Mouse (Mus musculus): ENCODE measurements at regions not wholly inside any gene's neighbourhood (a gene's known extent, or its start where the extent isn't known, plus 50 kb on each side); places are given as distances from the start of the nearest gene placed in this dataset.

- TF ChIP-seq NANOG (IDR thresholded peaks at IDR 0.05; ENCODE audit: borderline replicate concordance, low read length): no peak
- TF ChIP-seq POU5F1 (IDR thresholded peaks at IDR 0.05; ENCODE audit: borderline replicate concordance, low read length): no peak
- TF ChIP-seq CTCF (conservative IDR thresholded peaks at IDR 0.05; ENCODE audit: low read length): no peak
- Histone ChIP-seq H3K4me3 (replicated peaks; ENCODE audit: low read length) (no peak overlapping the region), H3K4me1 (replicated peaks; ENCODE audit: low read depth, low read length) (peaks cover 11% of the 10 kb centered on the region), H3K36me3 (ENCODE audit: insufficient read depth, low read length) (no peaks in the 10 kb centered on the region), H3K9me3 (ENCODE audit: low read length) (no peaks in the 10 kb centered on the region), H3K27me3 (ENCODE audit: insufficient read depth, low read length) (peaks cover 14% of the 10 kb centered on the region)
Observed at GRCm38 (mm10) chr13:37528380-37528779, 183.4 kb downstream of the Ly86 start.

- Histone ChIP-seq H3K4me1 (replicated peaks; ENCODE audit: low read depth, low read length) (peaks cover 11% of the 10 kb centered on the region), H3K9me3 (ENCODE audit: low read length) (no peaks in the 10 kb centered on the region), H3K27me3 (ENCODE audit: insufficient read depth, low read length) (peaks cover 14% of the 10 kb centered on the region), H3K4me3 (replicated peaks; ENCODE audit: low read length) (no peak overlapping the region), H3K36me3 (ENCODE audit: insufficient read depth, low read length) (no peaks in the 10 kb centered on the region)
- TF ChIP-seq POU5F1 (IDR thresholded peaks at IDR 0.05; ENCODE audit: borderline replicate concordance, low read length) (no peak), NANOG (IDR thresholded peaks at IDR 0.05; ENCODE audit: borderline replicate concordance, low read length) (no peak), CTCF (conservative IDR thresholded peaks at IDR 0.05; ENCODE audit: low read length) (no peak)
Observed at GRCm38 (mm10) chr13:37528876-37529275, 183.9 kb downstream of the Ly86 start.

- H3K4me3 ChIP-seq (replicated peaks; ENCODE audit: low read length): no peak overlapping the region
- no peaks in the 10 kb centered on the region for H3K9me3 ChIP-seq (ENCODE audit: low read length)
- H3K36me3 ChIP-seq (ENCODE audit: insufficient read depth, low read length): no peaks in the 10 kb centered on the region
- TF ChIP-seq POU5F1 (IDR thresholded peaks at IDR 0.05; ENCODE audit: borderline replicate concordance, low read length): no peak
- TF ChIP-seq NANOG (IDR thresholded peaks at IDR 0.05; ENCODE audit: borderline replicate concordance, low read length): no peak
- TF ChIP-seq CTCF (conservative IDR thresholded peaks at IDR 0.05; ENCODE audit: low read length): no peak
- peaks cover 6% of the 10 kb centered on the region; the same call in 1 of the 2 replicates for H3K27me3 ChIP-seq (ENCODE audit: insufficient read depth, low read length)
- H3K4me1 ChIP-seq (replicated peaks; ENCODE audit: low read depth, low read length): peaks cover 11% of the 10 kb centered on the region
Observed at GRCm38 (mm10) chr13:37531512-37532183, 186.6 kb downstream of the Ly86 start.

- Histone ChIP-seq H3K9me3 (ENCODE audit: low read length) (no peaks in the 10 kb centered on the region), H3K36me3 (ENCODE audit: insufficient read depth, low read length) (no peaks in the 10 kb centered on the region)
- TF ChIP-seq CTCF (conservative IDR thresholded peaks at IDR 0.05; ENCODE audit: low read length): no peak
- no peak for TF ChIP-seq NANOG (IDR thresholded peaks at IDR 0.05; ENCODE audit: borderline replicate concordance, low read length)
- no peak for TF ChIP-seq POU5F1 (IDR thresholded peaks at IDR 0.05; ENCODE audit: borderline replicate concordance, low read length)
Observed at GRCm38 (mm10) chr13:37532596-37533170, 187.7 kb downstream of the Ly86 start.

GRCm38 (mm10) chr13:37533851-37534250 is 188.8 kb downstream of the Ly86 start:
- H3K4me1 ChIP-seq (replicated peaks; ENCODE audit: low read depth, low read length): peaks cover 11% of the 10 kb centered on the region
- no peak overlapping the region for H3K4me3 ChIP-seq (replicated peaks; ENCODE audit: low read length)
- TF ChIP-seq POU5F1 (IDR thresholded peaks at IDR 0.05; ENCODE audit: borderline replicate concordance, low read length) (no peak), CTCF (conservative IDR thresholded peaks at IDR 0.05; ENCODE audit: low read length) (no peak), NANOG (IDR thresholded peaks at IDR 0.05; ENCODE audit: borderline replicate concordance, low read length) (no peak)
- no peaks in the 10 kb centered on the region for H3K36me3 ChIP-seq (ENCODE audit: insufficient read depth, low read length)
- H3K27me3 ChIP-seq (ENCODE audit: insufficient read depth, low read length): peaks cover 12% of the 10 kb centered on the region
- no peaks in the 10 kb centered on the region for H3K9me3 ChIP-seq (ENCODE audit: low read length)

More at GRCm38 (mm10) chr13:37532596-37533170, 187.7 kb downstream of the Ly86 start:
- Histone ChIP-seq H3K4me1 (replicated peaks; ENCODE audit: low read depth, low read length) (peaks cover 11% of the 10 kb centered on the region), H3K27me3 (ENCODE audit: insufficient read depth, low read length) (peaks cover 9% of the 10 kb centered on the region), H3K4me3 (replicated peaks; ENCODE audit: low read length) (no peak overlapping the region)

DNA sequence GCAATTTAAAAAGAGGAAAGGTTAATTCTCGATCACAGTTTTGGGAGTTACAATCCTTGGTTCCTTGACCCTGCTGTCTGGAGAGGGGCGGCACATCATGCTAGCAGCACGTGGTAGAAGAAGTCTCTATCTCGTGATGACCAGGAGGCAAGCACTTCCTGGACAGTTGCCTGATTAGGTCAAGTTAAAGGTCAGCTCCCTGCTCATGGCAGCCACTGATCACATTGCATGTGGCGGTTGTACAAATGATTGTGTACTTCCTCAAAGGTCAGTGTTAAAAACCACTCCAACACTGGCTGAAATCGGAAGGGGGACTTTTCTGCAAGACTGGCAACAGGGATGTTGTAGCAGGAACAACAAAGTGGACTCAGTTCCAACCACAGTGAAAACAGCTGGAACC is 192.3 kb downstream of the Ly86 start:
- Histone ChIP-seq H3K4me3 (replicated peaks; ENCODE audit: low read length) (no peak overlapping the region), H3K9me3 (ENCODE audit: low read length) (no peaks in the 10 kb centered on the region)
- TF ChIP-seq CTCF (conservative IDR thresholded peaks at IDR 0.05; ENCODE audit: low read length) (no peak), NANOG (IDR thresholded peaks at IDR 0.05; ENCODE audit: borderline replicate concordance, low read length) (no peak), POU5F1 (IDR thresholded peaks at IDR 0.05; ENCODE audit: borderline replicate concordance, low read length) (no peak)

GRCm38 (mm10) chr13:37537793-37538192 is 192.8 kb downstream of the Ly86 start:
- Histone ChIP-seq H3K4me1 (replicated peaks; ENCODE audit: low read depth, low read length) (peaks cover 17% of the 10 kb centered on the region), H3K27me3 (ENCODE audit: insufficient read depth, low read length) (peaks cover 15% of the 10 kb centered on the region), H3K36me3 (ENCODE audit: insufficient read depth, low read length) (no peaks in the 10 kb centered on the region), H3K4me3 (replicated peaks; ENCODE audit: low read length) (no peak overlapping the region), H3K9me3 (ENCODE audit: low read length) (no peaks in the 10 kb centered on the region)
- TF ChIP-seq CTCF (conservative IDR thresholded peaks at IDR 0.05; ENCODE audit: low read length) (no peak), NANOG (IDR thresholded peaks at IDR 0.05; ENCODE audit: borderline replicate concordance, low read length) (no peak), POU5F1 (IDR thresholded peaks at IDR 0.05; ENCODE audit: borderline replicate concordance, low read length) (no peak)

More for the DNA sequence above, 192.3 kb downstream of the Ly86 start:
- peaks cover 15% of the 10 kb centered on the region for H3K4me1 ChIP-seq (replicated peaks; ENCODE audit: low read depth, low read length)
- no peaks in the 10 kb centered on the region for H3K36me3 ChIP-seq (ENCODE audit: insufficient read depth, low read length)
- peaks cover 12% of the 10 kb centered on the region for H3K27me3 ChIP-seq (ENCODE audit: insufficient read depth, low read length)

DNA sequence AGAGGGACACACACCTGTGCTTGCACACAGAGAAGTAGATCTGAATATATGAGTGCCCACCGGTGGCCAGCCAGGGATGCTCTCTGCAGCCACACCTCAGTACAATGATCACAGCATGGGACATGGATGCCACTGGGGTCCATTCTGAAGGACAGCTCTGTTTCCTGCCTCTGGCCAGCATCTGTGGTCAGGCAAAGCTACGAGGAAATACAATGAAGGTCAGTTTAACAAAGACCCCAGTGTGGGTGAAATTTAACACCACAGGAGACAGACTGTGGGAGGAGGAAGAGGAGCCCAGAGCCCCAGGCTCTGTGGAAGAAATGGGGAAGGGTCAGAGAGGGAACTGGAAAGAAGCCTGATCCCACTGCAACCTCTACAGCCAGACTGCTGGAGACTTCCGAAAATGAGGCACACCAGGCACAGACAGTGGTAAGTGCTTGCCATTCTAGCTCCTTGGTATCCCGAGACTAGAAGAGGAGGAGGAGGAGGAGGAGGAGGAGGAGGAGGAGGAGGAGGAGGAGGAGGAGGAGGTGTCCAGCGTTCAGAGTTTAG is 196.0 kb downstream of the Ly86 start:
- no peak for TF ChIP-seq NANOG (IDR thresholded peaks at IDR 0.05; ENCODE audit: borderline replicate concordance, low read length)
- no peak for TF ChIP-seq POU5F1 (IDR thresholded peaks at IDR 0.05; ENCODE audit: borderline replicate concordance, low read length)
- no peak for TF ChIP-seq CTCF (conservative IDR thresholded peaks at IDR 0.05; ENCODE audit: low read length)

More for the DNA sequence above, 196.0 kb downstream of the Ly86 start:
- peaks cover 26% of the 10 kb centered on the region for H3K4me1 ChIP-seq (replicated peaks; ENCODE audit: low read depth, low read length)
- H3K27me3 ChIP-seq (ENCODE audit: insufficient read depth, low read length): peaks cover 28% of the 10 kb centered on the region
- H3K4me3 ChIP-seq (replicated peaks; ENCODE audit: low read length): no peak overlapping the region
- H3K36me3 ChIP-seq (ENCODE audit: insufficient read depth, low read length): no peaks in the 10 kb centered on the region
- H3K9me3 ChIP-seq (ENCODE audit: low read length): no peaks in the 10 kb centered on the region
